Mouse (Mus musculus): ENCODE data around the gene Wdr26.

The Wdr26 gene

GRCm38 (mm10) chr1:181241185-181241584 lies 29.4 kb upstream of the Wdr26 start:
- in situ Hi-C loops (cut with MboI, MseI) = loop anchor here in 1 of 2 experiments (10.0 to 25.0 kb wide), 2 partner anchors 204 to 1271 kb away; partner anchors contain the start of gene Capn2

GRCm38 (mm10) chr1:181237332-181237731 lies 25.5 kb upstream of the Wdr26 start:
- in situ Hi-C loops (cut with MboI, MseI) = loop anchor here in 1 of 2 experiments (25.0 kb wide), 1 partner anchor 1275 kb away; the partner anchor contains the start of gene Capn2

GRCm38 (mm10) chr1:181234326-181235035 lies 22.7 kb upstream of the Wdr26 start:
- in situ Hi-C loops (cut with MboI, MseI) = loop anchor here in 1 of 2 experiments (25.0 kb wide), 1 partner anchor 1278 kb away; the partner anchor contains the start of gene Capn2

- in situ Hi-C loops (cut with MboI, MseI) = loop anchor here in 1 of 2 experiments (25.0 kb wide), 1 partner anchor 1279 kb away; the partner anchor contains the start of gene Capn2
These were observed 21.9 kb upstream of the Wdr26 start for GRCm38 (mm10) chr1:181233734-181234133.

- in situ Hi-C loops (cut with MboI, MseI) = loop anchor here in 1 of 2 experiments (25.0 kb wide), 1 partner anchor 1280 kb away; the partner anchor contains the start of gene Capn2
These were observed 20.7 kb upstream of the Wdr26 start for GRCm38 (mm10) chr1:181232307-181233027.

- in situ Hi-C loops (cut with MboI, MseI) = loop anchor here in 1 of 2 experiments (25.0 kb wide), 1 partner anchor 1280 kb away; the partner anchor contains the start of gene Capn2
These were observed 20.0 kb upstream of the Wdr26 start for GRCm38 (mm10) chr1:181231821-181232220.

- in situ Hi-C loops (cut with MboI, MseI) = loop anchor here in 1 of 2 experiments (25.0 kb wide), 1 partner anchor 1281 kb away; the partner anchor contains the start of gene Capn2
These were observed 19.5 kb upstream of the Wdr26 start for GRCm38 (mm10) chr1:181231262-181231661.

GRCm38 (mm10) chr1:181230731-181231148 lies 18.9 kb upstream of the Wdr26 start:
- in situ Hi-C loops (cut with MboI, MseI) = loop anchor here in 1 of 2 experiments (25.0 kb wide), 1 partner anchor 1282 kb away; the partner anchor contains the start of gene Capn2

- in situ Hi-C loops (cut with MboI, MseI) = loop anchor here in 1 of 2 experiments (25.0 kb wide), 1 partner anchor 1283 kb away; the partner anchor contains the start of gene Capn2
These were observed 17.2 kb upstream of the Wdr26 start for GRCm38 (mm10) chr1:181229046-181229445.

- in situ Hi-C loops (cut with MboI, MseI) = loop anchor here in 1 of 2 experiments (25.0 kb wide), 1 partner anchor 1284 kb away; the partner anchor contains the start of gene Capn2
These were observed 16.8 kb upstream of the Wdr26 start for GRCm38 (mm10) chr1:181228591-181228990.

GRCm38 (mm10) chr1:181227804-181228203 lies 16.0 kb upstream of the Wdr26 start:
- in situ Hi-C loops (cut with MboI, MseI) = loop anchor here in 1 of 2 experiments (25.0 kb wide), 1 partner anchor 1284 kb away; the partner anchor contains the start of gene Capn2

- in situ Hi-C loops (cut with MboI, MseI) = loop anchor here in 1 of 2 experiments (25.0 kb wide), 1 partner anchor 1285 kb away; the partner anchor contains the start of gene Capn2
These were observed 15.0 kb upstream of the Wdr26 start for GRCm38 (mm10) chr1:181226850-181227249.

- in situ Hi-C loops (cut with MboI, MseI) = loop anchor here in 1 of 2 experiments (25.0 kb wide), 1 partner anchor 1287 kb away; the partner anchor contains the start of gene Capn2
These were observed 13.5 kb upstream of the Wdr26 start for GRCm38 (mm10) chr1:181225281-181225680.

GRCm38 (mm10) chr1:181222041-181222440 lies 10.2 kb upstream of the Wdr26 start:
- in situ Hi-C loops (cut with MboI, MseI) = no loop called here

GRCm38 (mm10) chr1:181216315-181216714 lies 4.5 kb upstream of the Wdr26 start:
- in situ Hi-C loops (cut with MboI, MseI) = no loop called here

GRCm38 (mm10) chr1:181214296-181215035 lies 2.7 kb upstream of the Wdr26 start:
- in situ Hi-C loops (cut with MboI, MseI) = no loop called here

- in situ Hi-C loops (cut with MboI, MseI) = no loop called here
These were observed 340 bp downstream of the Wdr26 start for GRCm38 (mm10) chr1:181211403-181211919.

- in situ Hi-C loops (cut with MboI, MseI) = no loop called here
These were observed 999 bp downstream of the Wdr26 start for GRCm38 (mm10) chr1:181210601-181211402.

GRCm38 (mm10) chr1:181210147-181210546 lies 1.7 kb downstream of the Wdr26 start:
- in situ Hi-C loops (cut with MboI, MseI) = no loop called here

GRCm38 (mm10) chr1:181199446-181199845 lies 12.4 kb downstream of the Wdr26 start:
- in situ Hi-C loops (cut with MboI, MseI) = no loop called here
